Comparison of ENCODE assay signal across 8 mouse cellular contexts in the genomic region with DNA sequence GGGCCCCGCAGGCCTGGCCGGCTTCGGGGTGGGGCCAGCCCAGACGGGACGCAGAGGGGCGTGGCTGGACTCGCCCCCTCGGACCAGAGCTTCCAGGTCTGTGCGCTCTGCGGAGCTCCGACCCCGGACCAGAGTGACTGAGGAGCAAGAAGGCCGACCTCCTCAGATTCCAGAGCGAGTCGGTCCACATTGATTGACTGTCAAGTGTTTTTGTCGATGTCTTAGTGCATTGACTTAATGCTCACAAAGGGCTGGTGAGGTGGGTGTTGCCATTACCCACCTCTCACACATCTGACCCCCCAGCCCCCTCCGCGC. TPM values are rescaled to one million over a fixed set of nuclear protein-coding genes. Genes with fewer than 3 reads are reported as not detected.
DNase-seq lines count a peak whose midpoint lies in the region; ATAC-seq and TF ChIP-seq lines count a peak whose summit lies in the region.

A gene (minus strand): TSS at position 177 of the 315 bp plus-strand sequence.

- intact Hi-C loops in left cerebral cortex, postnatal 25 days (cut with DNase I), result loop anchor here (2.0 kb wide), 1 partner anchor 32 kb away; no protein-coding TSS in a partner anchor

- ATAC-seq in lung, embryonic 14.5 days (ENCODE audit: insufficient read depth), result peak; percentile 94
- ATAC-seq in embryonic facial prominence, embryonic 11.5 days (replicated peaks; ENCODE audit: insufficient number of reproducible peaks, low FRiP score, low TSS enrichment, low read depth), result peak; percentile 88
- peak; percentile 93; the same call in 1 of the 2 replicates for ATAC-seq in heart, embryonic 15.5 days (replicated peaks; ENCODE audit: insufficient number of reproducible peaks, insufficient read depth, low FRiP score, low read depth)
- peak; percentile 45 for ATAC-seq in neural tube, embryonic 15.5 days (ENCODE audit: low FRiP score)

- DNase-seq in lung, embryonic 14.5 days, result no peak
- no peak for DNase-seq in lung, postnatal 36 days
- DNase-seq in embryonic facial prominence, embryonic 11.5 days (ENCODE audit: low spot score), result no peak
- no peak for DNase-seq in left cerebral cortex, postnatal 25 days (ENCODE audit: low spot score in 2 of 2)
- DNase-seq in c-Kit-positive CD71-positive TER-119-positive erythroid progenitor cells, embryonic 14.5 days (ENCODE audit: low spot score), result no peak
- no peak for DNase-seq in cerebellum, adult 8-10 months

- 0 out of 2 replicates have a peak, but pooled peaks cover 11% of the 10 kb centered on the region for H3K36me3 ChIP-seq in lung, embryonic 14.5 days (ENCODE audit: insufficient read depth)
- peaks cover 2% of the 10 kb centered on the region; the same call in 1 of the 2 replicates for H3K36me3 ChIP-seq in embryonic facial prominence, embryonic 11.5 days (replicated peaks; ENCODE audit: control insufficient read depth, insufficient read depth, low read depth, low read length)
- peaks cover 6% of the 10 kb centered on the region for H3K36me3 ChIP-seq in heart, embryonic 15.5 days
- H3K36me3 ChIP-seq in neural tube, embryonic 15.5 days, result peaks cover 12% of the 10 kb centered on the region; the same call in 1 of the 2 replicates

- no peak for TF ChIP-seq CTCF in lung, embryonic 14.5 days (IDR thresholded peaks at IDR 0.05; ENCODE audit: low read depth)

- H3K4me3 ChIP-seq in lung, embryonic 14.5 days (ENCODE audit: low read depth, low read length), result peak within 1 kb of the TSS; percentile 83
- peak within 1 kb of the TSS; percentile 74 for H3K4me3 ChIP-seq in embryonic facial prominence, embryonic 11.5 days (ENCODE audit: low read depth, low read length)
- H3K4me3 ChIP-seq in heart, embryonic 15.5 days, result peak within 1 kb of the TSS; percentile 80
- peak within 1 kb of the TSS; percentile 95 for H3K4me3 ChIP-seq in neural tube, embryonic 15.5 days (replicated peaks)

- peaks cover 6% of the 10 kb centered on the region; the same call in 1 of the 2 replicates for H3K4me1 ChIP-seq in lung, embryonic 14.5 days (ENCODE audit: insufficient read depth)
- no peaks in the 10 kb centered on the region for H3K4me1 ChIP-seq in embryonic facial prominence, embryonic 11.5 days (ENCODE audit: control insufficient read depth, insufficient read depth, low read length)
- H3K4me1 ChIP-seq in heart, embryonic 15.5 days (replicated peaks), result peaks cover 17% of the 10 kb centered on the region
- peaks cover 22% of the 10 kb centered on the region for H3K4me1 ChIP-seq in neural tube, embryonic 15.5 days

- peak within 1 kb of the TSS; percentile 88 for H3K27ac ChIP-seq in lung, embryonic 14.5 days (ENCODE audit: low read depth)
- H3K27ac ChIP-seq in embryonic facial prominence, embryonic 11.5 days (replicated peaks; ENCODE audit: low read depth, low read length), result peak within 1 kb of the TSS; percentile 72
- peak within 1 kb of the TSS; percentile 85 for H3K27ac ChIP-seq in heart, embryonic 15.5 days
- peak within 1 kb of the TSS; percentile 97 for H3K27ac ChIP-seq in neural tube, embryonic 15.5 days (replicated peaks)

- peak within 1 kb of the TSS; percentile 82 for H3K4me2 ChIP-seq in lung, embryonic 14.5 days
- H3K4me2 ChIP-seq in embryonic facial prominence, embryonic 11.5 days (ENCODE audit: low read depth, low read length), result peak within 1 kb of the TSS; percentile 89
- H3K4me2 ChIP-seq in heart, embryonic 15.5 days, result peak within 1 kb of the TSS; percentile 86
- peak within 1 kb of the TSS; percentile 76 for H3K4me2 ChIP-seq in neural tube, embryonic 15.5 days

- H3K27me3 ChIP-seq in lung, embryonic 14.5 days (ENCODE audit: insufficient read depth, low read length), result no peaks in the 10 kb centered on the region
- H3K27me3 ChIP-seq in embryonic facial prominence, embryonic 11.5 days (ENCODE audit: control insufficient read depth, insufficient read depth, low read length), result no peaks in the 10 kb centered on the region
- no peaks in the 10 kb centered on the region for H3K27me3 ChIP-seq in heart, embryonic 15.5 days
- H3K27me3 ChIP-seq in neural tube, embryonic 15.5 days (replicated peaks), result no peaks in the 10 kb centered on the region

- WGBS in lung, embryonic 14.5 days, result 2% methylated on average over 18 of the region's 18 CpGs
- WGBS in embryonic facial prominence, embryonic 11.5 days, result under 1% methylated on average over 18 of the region's 18 CpGs
- WGBS in heart, embryonic 15.5 days, result 1% methylated on average over 18 of the region's 18 CpGs
- WGBS in neural tube, embryonic 15.5 days, result 2% methylated on average over 18 of the region's 18 CpGs

- H3K9me3 ChIP-seq in lung, embryonic 14.5 days (ENCODE audit: low read depth, low read length), result no peaks in the 10 kb centered on the region
- H3K9me3 ChIP-seq in embryonic facial prominence, embryonic 11.5 days (replicated peaks; ENCODE audit: control insufficient read depth, low read length), result no peaks in the 10 kb centered on the region
- H3K9me3 ChIP-seq in heart, embryonic 15.5 days (replicated peaks), result no peaks in the 10 kb centered on the region
- no peaks in the 10 kb centered on the region for H3K9me3 ChIP-seq in neural tube, embryonic 15.5 days (replicated peaks)

- peak within 1 kb of the TSS; percentile 73 for H3K9ac ChIP-seq in lung, embryonic 14.5 days
- peak within 1 kb of the TSS; percentile 80 for H3K9ac ChIP-seq in embryonic facial prominence, embryonic 11.5 days (replicated peaks; ENCODE audit: low read length)
- peak within 1 kb of the TSS; percentile 78 for H3K9ac ChIP-seq in heart, embryonic 15.5 days
- H3K9ac ChIP-seq in neural tube, embryonic 15.5 days (replicated peaks), result peak within 1 kb of the TSS; percentile 96

RNA-seq across cellular contexts. Expression of the gene that starts here (rescaled TPM):
- polyA plus RNA-seq in lung, embryonic 14.5 days (2014; fragmentation: Nextera tagmentation; extraction: Ambion mirVana), result 20.4 and 24.8 TPM in 2 replicates
- polyA plus RNA-seq in embryonic facial prominence, embryonic 11.5 days (2014; fragmentation: Nextera tagmentation; extraction: Ambion mirVana), result 18.9 and 19.8 TPM in 2 replicates
- 17.1 and 21.8 TPM in 2 replicates for polyA plus RNA-seq in heart, embryonic 15.5 days (2015; fragmentation: Nextera tagmentation; extraction: Ambion mirVana)
- total RNA-seq in left cerebral cortex, postnatal 25 days (2021), result 100 to 1,000 TPM; 245 to 251 TPM
- polyA plus RNA-seq in neural tube, embryonic 15.5 days (2015; fragmentation: Nextera tagmentation; extraction: Ambion mirVana), result 82.4 and 94.5 TPM in 2 replicates
